Mouse (Mus musculus) ES-E14 (cell line): ENCODE measurements at regions not wholly inside any gene's neighbourhood (a gene's known extent, or its start where the extent isn't known, plus 50 kb on each side); places are given as distances from the start of the nearest gene placed in this dataset.

ENCODE experiments used
- CHD2 ChIP-seq: IDR thresholded peaks from 2 replicates; pipeline ENCODE4 v1.6.1; 2014; ENCODE audit warnings: mild to moderate bottlenecking, low read depth, low read length, inconsistent platforms
- HCFC1 ChIP-seq: IDR thresholded peaks from 2 replicates; pipeline ENCODE4 v1.6.1; 2012; ENCODE audit warnings: low read length, inconsistent platforms, borderline replicate concordance; ENCODE audit not compliant: insufficient read depth
- MAFK ChIP-seq: IDR thresholded peaks from 2 replicates; pipeline ENCODE4 v1.6.1; 2014; ENCODE audit warnings: mild to moderate bottlenecking, low read depth, low read length, inconsistent platforms; ENCODE audit not compliant: insufficient read depth
- ZC3H11A ChIP-seq: IDR thresholded peaks from 2 replicates; pipeline ENCODE4 v1.6.1; 2012; ENCODE audit warnings: low read depth, mild to moderate bottlenecking, inconsistent platforms, low read length, borderline replicate concordance
- ZNF384 ChIP-seq: IDR thresholded peaks from 2 replicates; pipeline ENCODE4 v1.6.1; 2012; ENCODE audit warnings: low read depth, low read length, inconsistent platforms

- no peak for TF ChIP-seq ZC3H11A
- TF ChIP-seq MAFK, result no peak
- no peak for TF ChIP-seq CHD2
- TF ChIP-seq ZNF384, result no peak
- TF ChIP-seq HCFC1, result no peak
These were observed 353.7 kb downstream of the Lipi start for GRCm38 (mm10) chr16:75232133-75232532.
